Mouse (Mus musculus) neural tube, embryonic 10.5 days (tissue): ENCODE measurements around the gene Bach2.

Experiments used
- DNase-seq: peaks from one replicate; pipeline ENCODE4 v3.0.0-alpha.2; 2017; ENCODE audit warnings: low spot score; ENCODE audit errors: extremely low spot score

Gene Bach2

GRCm38 (mm10) chr4:32522013-32522412 is 283.4 kb downstream of the Bach2 start:
- DNase-seq: no peak

GRCm38 (mm10) chr4:32524282-32524681 is 285.7 kb downstream of the Bach2 start:
- no peak for DNase-seq

- no peak for DNase-seq
Measured at GRCm38 (mm10) chr4:32525000-32525399, 286.4 kb downstream of the Bach2 start.

- DNase-seq: no peak
Measured at GRCm38 (mm10) chr4:32526228-32526836, 287.7 kb downstream of the Bach2 start.

GRCm38 (mm10) chr4:32529443-32529995 is 290.9 kb downstream of the Bach2 start:
- no peak for DNase-seq

- no peak for DNase-seq
Measured at GRCm38 (mm10) chr4:32530421-32530920, 291.9 kb downstream of the Bach2 start.

- peak; percentile 53 for DNase-seq
Measured at GRCm38 (mm10) chr4:32530921-32531846, 292.6 kb downstream of the Bach2 start.

- DNase-seq: no peak
Measured at GRCm38 (mm10) chr4:32532079-32532478, 293.5 kb downstream of the Bach2 start.

- DNase-seq: no peak
Measured at GRCm38 (mm10) chr4:32533735-32534134, 295.1 kb downstream of the Bach2 start.

- DNase-seq: no peak
Measured at GRCm38 (mm10) chr4:32535626-32536025, 297.0 kb downstream of the Bach2 start.

GRCm38 (mm10) chr4:32536870-32537508 is 298.4 kb downstream of the Bach2 start:
- no peak for DNase-seq

- peak; percentile 66 for DNase-seq
Measured at GRCm38 (mm10) chr4:32538088-32538487, 299.5 kb downstream of the Bach2 start.

- no peak for DNase-seq
Measured at GRCm38 (mm10) chr4:32538488-32538887, 299.9 kb downstream of the Bach2 start.

- no peak for DNase-seq
Measured at GRCm38 (mm10) chr4:32538987-32539386, 300.4 kb downstream of the Bach2 start.

- DNase-seq: no peak
Measured at GRCm38 (mm10) chr4:32544821-32545545, 306.4 kb downstream of the Bach2 start.

- no peak for DNase-seq
Measured at GRCm38 (mm10) chr4:32545548-32545947, 306.9 kb downstream of the Bach2 start.

- DNase-seq: no peak
Measured at GRCm38 (mm10) chr4:32549150-32549549, 310.5 kb downstream of the Bach2 start.

GRCm38 (mm10) chr4:32551337-32551736 is 312.7 kb downstream of the Bach2 start:
- DNase-seq: no peak

- no peak for DNase-seq
Measured at GRCm38 (mm10) chr4:32555506-32555905, 316.9 kb downstream of the Bach2 start.

- no peak for DNase-seq
Measured at GRCm38 (mm10) chr4:32560246-32560645, 321.6 kb downstream of the Bach2 start.
